Mouse (Mus musculus): Measurements from ENCODE around the gene Tuba8. TPM values are rescaled to one million over a fixed set of nuclear protein-coding genes. Genes with fewer than 3 reads are reported as not detected.

Tuba8 gene
- polyA plus RNA-seq, 1 experiment from 2014 or later = 0.29 TPM

GRCm38 (mm10) chr6:121200458-121200857 is 10.0 kb upstream of the Tuba8 start:
- no peak for ATAC-seq (ENCODE audit: insufficient number of reproducible peaks, insufficient read depth, low FRiP score, low TSS enrichment, low read depth)
- H3K4me2 ChIP-seq = no peak overlapping the region
- H3K9me3 ChIP-seq = no peaks in the 10 kb centered on the region
- peaks cover 8% of the 10 kb centered on the region for H3K4me1 ChIP-seq (replicated peaks)
- peaks cover 8% of the 10 kb centered on the region; the same call in 1 of the 2 replicates for H3K36me3 ChIP-seq
- no peaks in the 10 kb centered on the region for H3K27me3 ChIP-seq
- H3K27ac ChIP-seq = no peak overlapping the region
- WGBS = 92% methylated on average over 3 of the region's 4 CpGs
- H3K9ac ChIP-seq (replicated peaks) = no peak overlapping the region
- H3K4me3 ChIP-seq (replicated peaks) = no peak overlapping the region

GRCm38 (mm10) chr6:121202026-121202425 is 8.5 kb upstream of the Tuba8 start:
- Histone ChIP-seq H3K4me2 (no peak overlapping the region), H3K9ac (replicated peaks) (no peak overlapping the region), H3K36me3 (0 out of 2 replicates have a peak, but pooled peaks cover 5% of the 10 kb centered on the region), H3K27ac (no peak overlapping the region), H3K4me1 (replicated peaks) (peaks cover 8% of the 10 kb centered on the region), H3K4me3 (replicated peaks) (no peak overlapping the region), H3K9me3 (no peaks in the 10 kb centered on the region), H3K27me3 (no peaks in the 10 kb centered on the region)
- WGBS = 64% methylated on average over 5 of the region's 5 CpGs
- ATAC-seq (ENCODE audit: insufficient number of reproducible peaks, insufficient read depth, low FRiP score, low TSS enrichment, low read depth) = no peak

- Histone ChIP-seq H3K9me3 (0 out of 2 replicates have a peak, but pooled peaks cover 6% of the 10 kb centered on the region), H3K9ac (replicated peaks) (no peak overlapping the region), H3K4me3 (replicated peaks) (no peak overlapping the region), H3K4me1 (replicated peaks) (peaks cover 13% of the 10 kb centered on the region), H3K36me3 (no peaks in the 10 kb centered on the region), H3K4me2 (no peak overlapping the region), H3K27me3 (peaks cover 26% of the 10 kb centered on the region), H3K27ac (no peak overlapping the region)
- 85% methylated on average over 5 of the region's 5 CpGs for WGBS
- ATAC-seq (ENCODE audit: insufficient number of reproducible peaks, insufficient read depth, low FRiP score, low TSS enrichment, low read depth) = no peak
Observed at GRCm38 (mm10) chr6:121206481-121206880, 4.0 kb upstream of the Tuba8 start.

- no peaks in the 10 kb centered on the region for H3K36me3 ChIP-seq
- ATAC-seq (ENCODE audit: insufficient number of reproducible peaks, insufficient read depth, low FRiP score, low TSS enrichment, low read depth) = no peak
- 0 out of 2 replicates have a peak, but pooled peaks cover 6% of the 10 kb centered on the region for H3K9me3 ChIP-seq
- peaks cover 40% of the 10 kb centered on the region for H3K27me3 ChIP-seq
- no peak overlapping the region for H3K4me2 ChIP-seq
- peaks cover 18% of the 10 kb centered on the region for H3K4me1 ChIP-seq (replicated peaks)
- WGBS = 83% methylated on average over 2 of the region's 2 CpGs
- H3K9ac ChIP-seq (replicated peaks) = no peak overlapping the region
- H3K27ac ChIP-seq = no peak overlapping the region
- no peak overlapping the region for H3K4me3 ChIP-seq (replicated peaks)
Observed at GRCm38 (mm10) chr6:121209584-121209983, 912 bp upstream of the Tuba8 start.

DNA sequence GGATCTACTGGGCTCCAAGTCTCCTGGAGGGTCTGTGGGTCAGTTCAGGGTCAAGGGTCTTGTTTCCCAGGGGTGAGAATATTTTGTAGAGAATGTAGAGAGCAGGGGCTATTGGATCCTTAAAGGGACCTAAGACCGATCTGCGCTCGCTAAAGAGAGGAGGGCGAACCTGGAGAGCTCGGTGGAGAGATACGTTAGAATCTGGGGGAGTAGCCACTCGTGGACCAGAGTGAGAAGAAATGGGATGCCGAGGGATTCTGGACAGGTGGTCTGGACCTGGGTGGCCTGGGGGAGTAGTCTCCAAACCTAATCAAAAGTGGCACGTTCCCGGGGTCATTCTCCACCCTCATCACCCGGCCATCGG is 412 bp downstream of the Tuba8 start:
- Histone ChIP-seq H3K4me3 (replicated peaks) (peak overlapping the region; percentile 40), H3K4me1 (replicated peaks) (peaks cover 18% of the 10 kb centered on the region), H3K9ac (replicated peaks) (peak overlapping the region; percentile 28; the same call in 1 of the 2 replicates), H3K27me3 (peaks cover 40% of the 10 kb centered on the region), H3K4me2 (peak overlapping the region; percentile 90), H3K27ac (no peak overlapping the region), H3K36me3 (no peaks in the 10 kb centered on the region), H3K9me3 (0 out of 2 replicates have a peak, but pooled peaks cover 6% of the 10 kb centered on the region)
- ATAC-seq (ENCODE audit: insufficient number of reproducible peaks, insufficient read depth, low FRiP score, low TSS enrichment, low read depth) = no peak
- 2% methylated on average over 12 of the region's 12 CpGs for WGBS

DNA sequence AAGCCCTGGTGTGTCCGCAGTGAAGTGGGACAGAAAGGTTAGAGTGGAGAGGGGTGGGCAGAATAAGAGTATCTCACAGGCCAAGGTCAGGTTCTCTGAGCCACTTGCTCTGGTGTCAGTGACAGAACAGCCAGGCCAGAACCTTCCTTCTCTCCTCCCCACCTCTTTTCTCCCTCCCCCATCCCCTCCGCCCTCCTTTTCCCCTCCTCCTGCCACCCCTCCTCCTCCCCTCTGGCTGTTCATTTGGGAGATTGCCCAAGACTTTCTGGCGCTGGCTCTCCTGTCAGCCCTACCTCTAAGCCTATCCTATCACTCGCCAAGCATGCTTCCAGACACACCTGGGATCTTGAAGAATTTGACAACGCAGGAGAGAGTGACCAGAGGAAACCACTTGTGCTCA is 1.2 kb downstream of the Tuba8 start:
- H3K4me3 ChIP-seq (replicated peaks) = peak overlapping the region; percentile 40
- H3K4me1 ChIP-seq (replicated peaks) = peaks cover 18% of the 10 kb centered on the region
- ATAC-seq (ENCODE audit: insufficient number of reproducible peaks, insufficient read depth, low FRiP score, low TSS enrichment, low read depth) = no peak
- H3K9me3 ChIP-seq = 0 out of 2 replicates have a peak, but pooled peaks cover 6% of the 10 kb centered on the region
- H3K27ac ChIP-seq = no peak overlapping the region
- peak overlapping the region; percentile 90 for H3K4me2 ChIP-seq
- H3K36me3 ChIP-seq = no peaks in the 10 kb centered on the region
- WGBS = 7% methylated on average over 5 of the region's 5 CpGs
- 0 out of 2 replicates have a peak overlapping the region, but pooled peaks have one; percentile 24 for H3K9ac ChIP-seq (replicated peaks)
- peaks cover 40% of the 10 kb centered on the region for H3K27me3 ChIP-seq

DNA sequence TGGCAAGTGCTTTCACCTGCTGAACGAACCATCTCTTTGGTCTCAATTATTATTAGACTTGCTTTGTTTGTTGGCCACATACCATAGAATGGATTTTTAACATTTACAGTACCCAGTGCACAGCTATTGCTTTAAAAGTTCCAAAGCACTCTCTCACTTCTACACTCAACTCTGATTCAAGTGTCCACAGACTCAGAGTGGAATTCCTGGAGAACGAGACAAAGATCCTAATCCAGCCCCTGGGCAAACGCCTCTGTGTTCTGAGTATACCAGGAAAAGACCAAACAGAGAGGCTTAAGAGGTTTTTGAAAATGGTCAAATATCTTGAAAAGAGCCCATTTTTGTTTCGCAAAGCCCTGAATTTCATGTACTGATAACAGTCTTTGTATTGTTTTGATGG is 2.5 kb downstream of the Tuba8 start:
- H3K9ac ChIP-seq (replicated peaks) = no peak overlapping the region
- 0 out of 2 replicates have a peak, but pooled peaks cover 4% of the 10 kb centered on the region for H3K9me3 ChIP-seq
- H3K4me1 ChIP-seq (replicated peaks) = peaks cover 18% of the 10 kb centered on the region
- H3K27ac ChIP-seq = no peak overlapping the region
- 80% methylated on average over 4 of the region's 4 CpGs for WGBS
- no peak overlapping the region for H3K4me3 ChIP-seq (replicated peaks)
- H3K27me3 ChIP-seq = peaks cover 40% of the 10 kb centered on the region
- ATAC-seq (ENCODE audit: insufficient number of reproducible peaks, insufficient read depth, low FRiP score, low TSS enrichment, low read depth) = no peak
- H3K4me2 ChIP-seq = no peak overlapping the region
- no peaks in the 10 kb centered on the region for H3K36me3 ChIP-seq

DNA sequence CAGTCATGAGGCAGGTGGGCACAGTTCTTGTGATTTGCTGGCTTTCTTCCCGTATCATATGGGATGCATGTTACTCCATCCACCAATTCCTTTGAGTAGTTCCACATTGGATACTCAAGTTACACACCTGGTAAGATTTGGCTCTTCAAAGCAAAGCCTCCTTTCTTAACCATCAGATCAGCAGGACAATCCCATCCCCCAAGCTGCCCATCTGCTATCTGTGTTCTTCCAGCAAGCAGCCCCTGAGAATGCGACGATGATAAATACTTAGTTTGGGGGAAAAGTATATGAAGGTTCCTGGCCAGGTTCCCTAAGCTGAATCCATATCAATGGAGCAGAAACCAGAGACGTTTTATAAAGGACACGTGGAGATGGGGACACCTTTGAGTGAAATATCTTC is 3.7 kb downstream of the Tuba8 start:
- Histone ChIP-seq H3K9me3 (no peaks in the 10 kb centered on the region), H3K27me3 (peaks cover 37% of the 10 kb centered on the region)
- 87% methylated on average over 5 of the region's 5 CpGs for WGBS

GRCm38 (mm10) chr6:121214667-121215330 is 4.3 kb downstream of the Tuba8 start:
- WGBS = 85% methylated on average over 8 of the region's 8 CpGs
- Histone ChIP-seq H3K4me3 (replicated peaks) (no peak overlapping the region), H3K9ac (replicated peaks) (no peak overlapping the region), H3K27me3 (peaks cover 31% of the 10 kb centered on the region), H3K4me2 (no peak overlapping the region), H3K27ac (no peak overlapping the region), H3K36me3 (no peaks in the 10 kb centered on the region), H3K4me1 (replicated peaks) (peaks cover 18% of the 10 kb centered on the region), H3K9me3 (no peaks in the 10 kb centered on the region)
- ATAC-seq (ENCODE audit: insufficient number of reproducible peaks, insufficient read depth, low FRiP score, low TSS enrichment, low read depth) = no peak

More for the DNA sequence above, 3.7 kb downstream of the Tuba8 start:
- no peak overlapping the region for H3K4me2 ChIP-seq
- no peak for ATAC-seq (ENCODE audit: insufficient number of reproducible peaks, insufficient read depth, low FRiP score, low TSS enrichment, low read depth)
- H3K36me3 ChIP-seq = no peaks in the 10 kb centered on the region
- no peak overlapping the region for H3K4me3 ChIP-seq (replicated peaks)
- H3K4me1 ChIP-seq (replicated peaks) = peaks cover 18% of the 10 kb centered on the region
- no peak overlapping the region for H3K9ac ChIP-seq (replicated peaks)
- no peak overlapping the region for H3K27ac ChIP-seq

DNA sequence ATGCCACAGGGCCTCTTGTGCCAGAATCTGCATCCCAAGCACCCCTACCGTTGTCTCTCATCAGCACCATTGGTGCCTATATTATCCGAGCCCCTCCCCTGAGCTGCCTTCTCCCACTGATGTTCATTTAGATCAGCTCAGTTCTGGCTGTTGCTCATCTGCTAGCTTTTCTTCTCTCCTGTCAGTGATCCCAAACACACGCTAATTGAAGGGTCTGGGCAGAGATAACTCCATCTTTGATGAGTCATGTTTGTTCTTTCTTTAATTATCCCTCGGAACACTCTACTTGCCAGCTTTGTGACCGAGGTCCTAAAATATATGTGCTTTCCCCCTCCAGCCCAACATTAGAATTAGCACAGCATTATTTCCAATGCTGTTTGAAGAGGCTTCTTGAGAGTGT is 4.8 kb downstream of the Tuba8 start:
- H3K9me3 ChIP-seq = no peaks in the 10 kb centered on the region
- H3K4me2 ChIP-seq = no peak overlapping the region
- no peak overlapping the region for H3K27ac ChIP-seq
- no peak overlapping the region for H3K9ac ChIP-seq (replicated peaks)
- WGBS = 73% methylated on average over 5 of the region's 5 CpGs
- H3K4me3 ChIP-seq (replicated peaks) = no peak overlapping the region
- no peak for ATAC-seq (ENCODE audit: insufficient number of reproducible peaks, insufficient read depth, low FRiP score, low TSS enrichment, low read depth)
- H3K4me1 ChIP-seq (replicated peaks) = peaks cover 15% of the 10 kb centered on the region
- peaks cover 26% of the 10 kb centered on the region for H3K27me3 ChIP-seq
- no peaks in the 10 kb centered on the region for H3K36me3 ChIP-seq

DNA sequence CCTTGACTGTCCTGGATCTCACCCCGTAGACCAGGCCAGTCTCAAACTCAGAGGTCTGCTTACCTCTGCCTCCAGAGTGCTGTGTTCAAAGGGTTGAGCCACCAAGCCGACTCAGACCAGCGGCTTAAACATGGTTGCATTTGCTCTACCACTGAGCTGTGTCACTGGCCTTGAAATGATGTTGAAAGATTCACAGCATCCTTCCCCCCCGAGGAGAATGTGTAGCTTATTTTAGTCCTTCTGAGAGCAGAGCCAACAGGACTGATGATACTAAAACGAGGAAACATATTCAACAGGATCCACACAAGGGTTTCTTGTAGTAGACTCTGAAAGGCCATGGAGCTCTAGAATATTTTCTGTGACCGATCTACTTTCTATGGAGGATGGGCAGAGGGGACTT is 5.4 kb downstream of the Tuba8 start:
- H3K9ac ChIP-seq (replicated peaks) = no peak overlapping the region
- 82% methylated on average over 6 of the region's 6 CpGs for WGBS
- H3K4me1 ChIP-seq (replicated peaks) = peaks cover 11% of the 10 kb centered on the region
- H3K4me2 ChIP-seq = no peak overlapping the region
- no peak for ATAC-seq (ENCODE audit: insufficient number of reproducible peaks, insufficient read depth, low FRiP score, low TSS enrichment, low read depth)
- no peaks in the 10 kb centered on the region for H3K9me3 ChIP-seq
- no peak overlapping the region for H3K4me3 ChIP-seq (replicated peaks)
- no peaks in the 10 kb centered on the region for H3K36me3 ChIP-seq
- no peak overlapping the region for H3K27ac ChIP-seq
- peaks cover 20% of the 10 kb centered on the region for H3K27me3 ChIP-seq

All from limb, embryonic 12.5 days (tissue).